Mouse (Mus musculus) heart, adult 2 months (tissue): ENCODE data around the gene Ube2b.

ENCODE experiments used
- CTCF ChIP-seq: fragments of 200-600 bp; IDR thresholded peaks from 2 replicates; pipeline ENCODE4 v1.8.1; 2022; ENCODE audit warnings: antibody characterized with exemption, mild to moderate bottlenecking, moderate library complexity
- EP300 ChIP-seq: fragments of 200-500 bp; IDR thresholded peaks from 2 replicates; pipeline ENCODE4 v1.6.1; 2011; ENCODE audit warnings: low read depth, low read length, control low read depth; ENCODE audit not compliant: insufficient read depth
- POLR2A ChIP-seq: fragments of 200-500 bp; IDR thresholded peaks from 2 replicates; pipeline ENCODE4 v1.6.1; 2011; ENCODE audit warnings: mild to moderate bottlenecking, low read depth, low read length, control low read depth; ENCODE audit not compliant: insufficient read depth

GRCm38 (mm10) chr11:51971644-51972043 is 28.9 kb downstream of the Ube2b start:
- TF ChIP-seq CTCF = no peak
- TF ChIP-seq POLR2A = no peak
- no peak for TF ChIP-seq EP300
